Mouse (Mus musculus) T-helper 17 cell (primary cell): ENCODE data around the gene Scn10a.

Experiments
- in situ Hi-C, 2 experiments: fragments of 300-600 bp; cut with MboI, MseI; formaldehyde crosslinking; loops; 1 replicate in 1 of 2; 2 replicates in 1 of 2; pipeline ENCODE4 v1.15.1; 2025; ENCODE audit warnings: high pct_unique_total_duplicates in 2 of 2

Gene Scn10a

GRCm38 (mm10) chr9:119576977-119577376 lies 142.1 kb downstream of the Scn10a start:
- in situ Hi-C loops = no loop called here

GRCm38 (mm10) chr9:119575732-119576131 lies 143.4 kb downstream of the Scn10a start:
- in situ Hi-C loops = no loop called here

- in situ Hi-C loops = loop anchor here in 1 of 2 experiments (5.0 kb wide), 1 partner anchor 102 kb away; no protein-coding TSS in a partner anchor
Observed at GRCm38 (mm10) chr9:119574366-119574765, 144.8 kb downstream of the Scn10a start.

DNA sequence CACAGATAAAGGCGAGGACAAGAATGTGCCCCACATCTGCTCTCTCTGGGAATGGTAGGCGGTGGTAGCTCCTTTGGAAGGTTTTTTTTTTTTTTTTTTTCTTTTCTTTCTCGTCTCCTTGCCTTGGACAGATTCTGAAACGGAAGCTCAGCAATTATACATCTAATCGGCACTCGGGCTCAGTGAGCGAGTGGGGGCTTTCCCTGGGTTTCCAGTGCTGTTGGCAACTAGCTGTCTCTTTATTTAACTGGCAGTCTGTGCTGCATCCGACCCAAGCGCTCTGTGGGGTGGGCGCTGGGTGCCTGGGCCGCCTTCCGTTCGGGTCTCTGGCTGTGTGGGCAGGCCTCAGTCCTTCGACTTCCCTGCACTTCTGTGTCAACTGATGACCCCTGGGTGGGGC lies 146.1 kb downstream of the Scn10a start:
- in situ Hi-C loops = loop anchor here in 1 of 2 experiments (5.0 kb wide), 1 partner anchor 101 kb away; no protein-coding TSS in a partner anchor

GRCm38 (mm10) chr9:119571411-119571888 lies 147.7 kb downstream of the Scn10a start:
- in situ Hi-C loops = loop anchor here in 1 of 2 experiments (5.0 kb wide), 1 partner anchor 99 kb away; no protein-coding TSS in a partner anchor

DNA sequence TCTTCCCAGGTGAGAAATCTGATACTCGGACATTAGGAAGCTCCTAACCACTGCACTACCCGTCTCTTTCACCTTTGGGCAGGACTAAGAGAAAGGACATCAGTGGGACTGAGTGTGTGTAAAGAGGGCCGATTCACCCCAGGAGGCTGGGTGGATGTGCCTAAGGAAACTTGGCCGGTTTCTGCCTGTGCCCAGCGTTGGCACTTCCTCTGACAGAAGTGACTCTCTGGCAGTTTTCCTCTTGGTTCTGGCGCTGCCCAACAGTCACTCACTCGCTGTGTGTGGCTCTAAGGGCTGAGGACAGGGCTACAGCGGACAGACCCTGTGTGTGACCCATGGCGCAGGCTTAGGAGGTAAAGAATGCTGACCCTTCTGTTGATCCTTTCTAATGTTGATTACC lies 148.5 kb downstream of the Scn10a start:
- in situ Hi-C loops = loop anchor here in 1 of 2 experiments (5.0 kb wide), 1 partner anchor 98 kb away; no protein-coding TSS in a partner anchor

GRCm38 (mm10) chr9:119568732-119569131 lies 150.4 kb downstream of the Scn10a start:
- in situ Hi-C loops = no loop called here

DNA sequence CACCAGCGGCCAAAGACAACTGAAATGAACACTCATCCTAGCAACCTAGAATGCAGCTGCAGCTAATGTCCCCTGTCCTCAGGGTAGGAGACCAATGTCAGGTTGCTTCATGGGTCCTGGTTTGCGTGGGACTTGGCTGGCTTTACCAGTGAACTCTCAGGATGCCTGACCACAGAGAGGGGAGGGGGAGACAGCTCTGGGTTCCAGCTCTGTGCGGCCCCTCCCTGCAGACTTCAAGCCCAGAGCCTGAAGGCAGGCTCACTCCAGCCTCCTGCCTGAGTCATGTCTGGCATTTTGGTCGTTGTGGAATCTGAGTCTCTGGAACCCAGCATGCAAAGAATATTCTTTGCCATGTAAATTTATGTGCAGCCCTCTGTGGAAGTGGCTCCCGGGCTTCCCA lies 151.3 kb downstream of the Scn10a start:
- in situ Hi-C loops = no loop called here

DNA sequence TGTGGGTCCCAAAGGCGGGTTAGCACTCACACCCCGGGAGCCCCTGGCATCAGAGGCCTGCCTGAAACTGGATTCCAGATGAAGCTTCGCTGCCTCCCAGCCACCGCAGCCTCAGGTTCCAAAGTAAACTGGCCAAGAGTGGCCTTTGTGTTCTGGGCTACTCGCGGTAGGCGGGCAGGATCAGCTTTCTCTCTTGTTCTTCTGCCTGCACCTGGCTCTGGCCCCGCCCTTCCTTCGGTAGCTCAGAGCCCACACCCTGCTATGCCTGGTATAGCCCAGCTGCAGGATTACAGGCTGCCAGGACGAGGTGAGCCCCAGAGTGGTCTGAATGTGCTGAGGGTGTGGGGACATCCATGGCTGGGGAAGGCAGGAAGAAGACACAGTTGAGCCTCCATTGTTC lies 152.9 kb downstream of the Scn10a start:
- in situ Hi-C loops = no loop called here

- in situ Hi-C loops = no loop called here
Observed at GRCm38 (mm10) chr9:119564803-119565202, 154.3 kb downstream of the Scn10a start.

DNA sequence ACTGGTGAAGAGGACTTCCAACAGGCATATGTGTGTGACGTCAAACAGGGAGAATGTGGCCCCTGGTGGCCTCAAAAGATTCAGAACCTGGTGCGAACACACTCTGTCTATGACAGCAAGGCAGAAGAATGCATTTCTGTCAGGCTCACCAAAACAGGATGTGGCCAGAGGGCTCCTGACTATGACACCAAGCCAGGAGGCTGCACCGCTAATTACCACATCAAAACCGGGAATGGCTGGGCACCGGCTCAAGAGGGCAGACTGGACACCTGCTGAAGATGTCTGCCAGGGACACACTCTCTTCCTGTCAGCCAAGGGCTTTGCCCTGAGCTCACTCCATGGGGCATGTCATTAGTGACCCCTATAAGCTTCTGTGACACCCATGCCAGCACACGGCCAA lies 155.5 kb downstream of the Scn10a start:
- in situ Hi-C loops = no loop called here

DNA sequence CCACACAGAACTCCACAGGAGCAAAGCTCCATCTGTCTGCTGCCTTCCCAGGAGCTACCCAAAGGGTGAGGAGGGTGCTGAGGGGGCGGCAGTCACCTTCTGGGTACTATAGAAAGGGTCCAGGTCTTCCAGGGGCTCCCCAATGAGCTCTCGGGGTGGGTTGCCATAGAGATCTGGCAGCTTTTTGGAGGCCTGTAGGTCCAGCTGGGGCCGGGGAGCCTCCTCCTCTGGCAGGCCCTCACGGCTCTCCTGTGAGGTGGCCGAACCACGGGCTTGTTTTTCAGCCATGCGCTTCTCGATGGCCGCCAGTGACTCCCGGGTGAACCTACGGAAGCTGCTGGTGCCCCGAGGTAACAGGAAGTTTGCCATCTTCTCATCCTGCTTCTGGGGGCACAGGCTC lies 156.9 kb downstream of the Scn10a start:
- in situ Hi-C loops = no loop called here

GRCm38 (mm10) chr9:119561746-119562145 lies 157.4 kb downstream of the Scn10a start:
- in situ Hi-C loops = no loop called here

- in situ Hi-C loops = no loop called here
Observed at GRCm38 (mm10) chr9:119559537-119560276, 159.4 kb downstream of the Scn10a start.
